11 mouse cellular contexts compared by ENCODE assay signal in genomic region chr10:119640534-119640933, GRCm38 (mm10).
DNase-seq lines count a peak whose midpoint lies in the region; ATAC-seq and TF ChIP-seq lines count a peak whose summit lies in the region.
"Had no signal": no experiment of that assay in that cellular context is flagged by ENCODE, and none has a peak within 500 bp of the region (broad histone marks: within the 10 kb centered on the region; RNA-seq: fewer than 3 reads in every experiment).

No protein-coding gene starts in this region.

- WGBS in heart, embryonic 12.5 days: 65% methylated on average over 10 of the region's 10 CpGs
- WGBS in liver, embryonic 14.5 days (ENCODE audit: insufficient replicate concordance): 63% methylated on average over 10 of the region's 10 CpGs
- WGBS in midbrain, embryonic 16.5 days: 72% methylated on average over 10 of the region's 10 CpGs

- no peak overlapping the region for H3K9ac ChIP-seq in heart, embryonic 12.5 days
- no peak overlapping the region for H3K9ac ChIP-seq in liver, embryonic 14.5 days (replicated peaks)
- H3K9ac ChIP-seq in midbrain, embryonic 16.5 days (ENCODE audit: low read depth, low read length): no peak overlapping the region
- H3K9ac ChIP-seq: heart, embryonic 15.5 days; kidney, embryonic 15.5 days had no signal

- no peaks in the 10 kb centered on the region for H3K9me3 ChIP-seq in heart, embryonic 12.5 days (replicated peaks)
- H3K9me3 ChIP-seq in liver, embryonic 14.5 days (ENCODE audit: control insufficient read depth, low read length): no peaks in the 10 kb centered on the region
- H3K9me3 ChIP-seq in midbrain, embryonic 16.5 days (replicated peaks; ENCODE audit: control insufficient read depth, low read length, poor library complexity, severe bottlenecking): no peaks in the 10 kb centered on the region
- H3K9me3 ChIP-seq: heart, embryonic 15.5 days; kidney, embryonic 15.5 days had no signal

- H3K27me3 ChIP-seq in heart, embryonic 12.5 days (replicated peaks): no peaks in the 10 kb centered on the region
- H3K27me3 ChIP-seq in liver, embryonic 14.5 days (ENCODE audit: control insufficient read depth, insufficient read depth, low read length): no peaks in the 10 kb centered on the region
- H3K27me3 ChIP-seq in midbrain, embryonic 16.5 days (ENCODE audit: control insufficient read depth, insufficient read depth, low read depth, low read length): no peaks in the 10 kb centered on the region
- H3K27me3 ChIP-seq: heart, embryonic 15.5 days; kidney, embryonic 15.5 days had no signal

- no peak overlapping the region for H3K27ac ChIP-seq in heart, embryonic 12.5 days (ENCODE audit: poor library complexity, severe bottlenecking)
- no peak overlapping the region for H3K27ac ChIP-seq in liver, embryonic 14.5 days
- H3K27ac ChIP-seq in midbrain, embryonic 16.5 days (ENCODE audit: low read length): no peak overlapping the region
- H3K27ac ChIP-seq: heart, embryonic 15.5 days; kidney, embryonic 15.5 days; macrophage had no signal

- peak; percentile 39 for DNase-seq in heart, adult 11 months
- DNase-seq in liver, embryonic 14.5 days (ENCODE audit: low read depth in 3 of 3, low spot score in 3 of 3): no peak
- no peak for DNase-seq in liver
- DNase-seq in brain, adult 2 months (ENCODE audit: low read depth, low spot score): peak; percentile 22
- DNase-seq: thymus, adult 2 months had no signal

- ATAC-seq in heart, embryonic 12.5 days (ENCODE audit: insufficient number of reproducible peaks, low FRiP score): no peak
- no peak for ATAC-seq in liver, embryonic 14.5 days (ENCODE audit: insufficient read depth)
- peak; percentile 32; the same call in 1 of the 2 replicates for ATAC-seq in midbrain, embryonic 16.5 days
- ATAC-seq in megakaryocyte, adult 5-6 weeks (ENCODE audit: poor library complexity, severe bottlenecking): no peak

- H3K4me2 ChIP-seq in heart, embryonic 12.5 days: no peak overlapping the region
- H3K4me2 ChIP-seq in liver, embryonic 14.5 days (ENCODE audit: low read depth): no peak overlapping the region
- no peak overlapping the region for H3K4me2 ChIP-seq in midbrain, embryonic 16.5 days (ENCODE audit: low read length)
- H3K4me2 ChIP-seq: heart, embryonic 15.5 days; kidney, embryonic 15.5 days had no signal

- no peak overlapping the region for H3K4me3 ChIP-seq in heart, embryonic 12.5 days
- no peak overlapping the region for H3K4me3 ChIP-seq in liver, embryonic 14.5 days (ENCODE audit: insufficient read depth in 1 of 2, low read depth in 2 of 2, low read length in 2 of 2)
- no peak overlapping the region for H3K4me3 ChIP-seq in midbrain, embryonic 16.5 days (ENCODE audit: low read depth, low read length)
- H3K4me3 ChIP-seq: heart, embryonic 15.5 days; kidney, embryonic 15.5 days had no signal

- no peaks in the 10 kb centered on the region for H3K36me3 ChIP-seq in heart, embryonic 12.5 days
- no peaks in the 10 kb centered on the region for H3K36me3 ChIP-seq in liver, embryonic 14.5 days (replicated peaks; ENCODE audit: control insufficient read depth, insufficient read depth, low read depth)
- H3K36me3 ChIP-seq in midbrain, embryonic 16.5 days (ENCODE audit: control insufficient read depth, insufficient read depth, low read length): no peaks in the 10 kb centered on the region
- H3K36me3 ChIP-seq: heart, embryonic 15.5 days; kidney, embryonic 15.5 days had no signal

- H3K4me1 ChIP-seq in heart, embryonic 12.5 days (replicated peaks): peaks cover 12% of the 10 kb centered on the region
- H3K4me1 ChIP-seq in liver, embryonic 14.5 days (replicated peaks; ENCODE audit: control insufficient read depth in 2 of 2, insufficient read depth in 2 of 2, low read length in 1 of 2): no peaks in the 10 kb centered on the region
- H3K4me1 ChIP-seq in midbrain, embryonic 16.5 days (ENCODE audit: control insufficient read depth, insufficient read depth, low read length): peaks cover 9% of the 10 kb centered on the region
- H3K4me1 ChIP-seq: heart, embryonic 15.5 days had no signal

- TF ChIP-seq EP300 in liver, embryonic 14.5 days (IDR thresholded peaks at IDR 0.05; ENCODE audit: low read depth): no peak

- TF ChIP-seq CTCF in liver, embryonic 14.5 days (IDR thresholded peaks at IDR 0.05; ENCODE audit: low read depth): 0 out of 2 replicates have a peak, but pooled peaks have one; percentile 8

Comparison
In these comparisons a context has a peak if more than half of its experiments do, and no peak if none do; other contexts are left out.
1. DNase-seq: peak in heart, adult 11 months (single experiment) and brain, adult 2 months (single experiment); none in liver, embryonic 14.5 days (0 of 3) and liver (single experiment).